Mouse (Mus musculus) CH12.LX (cell line): ENCODE measurements at regions not wholly inside any gene's neighbourhood (a gene's known extent, or its start where the extent isn't known, plus 50 kb on each side); places are given as distances from the start of the nearest gene placed in this dataset.

Experiments
- DNase-seq: peaks from one replicate; pipeline ENCODE4 v3.0.0-alpha.2; 2013; ENCODE audit errors: extremely low read depth
- H3K27ac ChIP-seq: 2 replicates; pipeline ENCODE4 v1.5.1; 2012; ENCODE audit warnings: low read depth, mild to moderate bottlenecking, control low read depth, moderate library complexity; ENCODE audit not compliant: insufficient read depth
- H3K27me3 ChIP-seq: replicated peaks from 2 replicates; pipeline ENCODE3; 2012; ENCODE audit warnings: inconsistent platforms
- H3K36me3 ChIP-seq, 2 experiments: replicated peaks in 1 of 2; 2 replicates each; pipeline versions ENCODE3 to v1.6.1; 2012; ENCODE audit warnings: inconsistent platforms in 1 of 2, low read length in 1 of 2, mild to moderate bottlenecking in 1 of 2, mixed read lengths in 1 of 2, moderate library complexity in 1 of 2; ENCODE audit not compliant: control insufficient read depth in 1 of 2, insufficient read depth in 1 of 2
- H3K4me1 ChIP-seq, 2 experiments: 2 replicates each; pipeline ENCODE4 v1.6.1; 2012; ENCODE audit warnings: inconsistent platforms in 1 of 2, moderate library complexity in 1 of 2; ENCODE audit not compliant: insufficient read depth in 2 of 2, control insufficient read depth in 1 of 2
- H3K4me2 ChIP-seq: 2 replicates; pipeline ENCODE4 v1.6.1; 2012; ENCODE audit warnings: low read depth, mild to moderate bottlenecking, control low read depth; ENCODE audit not compliant: poor library complexity, insufficient read depth, severe bottlenecking
- H3K4me3 ChIP-seq, 3 experiments: fragments of 150-350 bp in 1 of 3; sonication (generic) in 1 of 3; replicated peaks in 1 of 3; 2 replicates each; pipeline versions ENCODE3 to v1.5.1; 2011 to 2012; ENCODE audit warnings: low read depth in 2 of 3, low read length in 2 of 3, mild to moderate bottlenecking in 2 of 3, moderate library complexity in 2 of 3, control low read depth in 1 of 3, improper control_type of control experiment in 1 of 3, inconsistent platforms in 1 of 3, mixed read lengths in 1 of 3; ENCODE audit not compliant: poor library complexity in 1 of 3
- H3K79me2 ChIP-seq: replicated peaks from 2 replicates; pipeline ENCODE4 v1.6.1; 2012; ENCODE audit warnings: mild to moderate bottlenecking, moderate library complexity; ENCODE audit not compliant: control insufficient read depth, poor library complexity, insufficient read depth, severe bottlenecking; ENCODE audit errors: extremely low read depth
- H3K9ac ChIP-seq: 2 replicates; pipeline ENCODE4 v1.6.1; 2012; ENCODE audit warnings: low read depth, mild to moderate bottlenecking, control low read depth, moderate library complexity; ENCODE audit not compliant: insufficient read depth
- H3K9me3 ChIP-seq: replicated peaks from 2 replicates; pipeline ENCODE3; 2012; ENCODE audit warnings: low read length, inconsistent platforms, mixed read lengths
- CHD1 ChIP-seq: IDR thresholded peaks from 2 replicates; pipeline ENCODE4 v1.6.1; 2012; ENCODE audit warnings: low read depth, low read length, improper control_type of control experiment, inconsistent platforms
- E2F4 ChIP-seq: IDR thresholded peaks from 2 replicates; pipeline ENCODE4 v1.6.1; 2011; ENCODE audit warnings: low read depth, low read length, improper control_type of control experiment; ENCODE audit not compliant: insufficient replicate concordance
- ETS1 ChIP-seq: conservative IDR thresholded peaks from 2 replicates; pipeline ENCODE4 v1.6.1; 2012; ENCODE audit warnings: low read depth, mild to moderate bottlenecking, inconsistent platforms, low read length, improper control_type of control experiment, moderate library complexity
- HCFC1 ChIP-seq: IDR thresholded peaks from 2 replicates; pipeline ENCODE4 v1.6.1; 2012; ENCODE audit warnings: low read depth, mild to moderate bottlenecking, inconsistent platforms, low read length, improper control_type of control experiment
- JUND ChIP-seq: conservative IDR thresholded peaks from 2 replicates; pipeline ENCODE4 v1.6.1; 2011; ENCODE audit warnings: low read depth, low read length, improper control_type of control experiment
- MAX ChIP-seq: IDR thresholded peaks from 2 replicates; pipeline ENCODE4 v1.6.1; 2011; ENCODE audit warnings: low read length, improper control_type of control experiment
- MEF2A ChIP-seq: IDR thresholded peaks from 2 replicates; pipeline ENCODE4 v1.6.1; 2014; ENCODE audit warnings: low read depth, mild to moderate bottlenecking, inconsistent platforms, low read length, improper control_type of control experiment, borderline replicate concordance
- NELFE ChIP-seq: IDR thresholded peaks from 2 replicates; pipeline ENCODE4 v1.6.1; 2011; ENCODE audit warnings: low read depth, low read length, improper control_type of control experiment
- NRF1 ChIP-seq: IDR thresholded peaks from 2 replicates; pipeline ENCODE4 v1.6.1; 2014; ENCODE audit warnings: low read depth, mild to moderate bottlenecking, inconsistent platforms, low read length, improper control_type of control experiment, moderate library complexity
- RCOR1 ChIP-seq: conservative IDR thresholded peaks from 2 replicates; pipeline ENCODE4 v1.6.1; 2012; ENCODE audit warnings: low read depth, mild to moderate bottlenecking, inconsistent platforms, low read length, improper control_type of control experiment
- SIN3A ChIP-seq: IDR thresholded peaks from 2 replicates; pipeline ENCODE4 v1.6.1; 2012; ENCODE audit warnings: low read length, improper control_type of control experiment, inconsistent platforms
- TCF12 ChIP-seq: IDR thresholded peaks from 2 replicates; pipeline ENCODE4 v1.6.1; 2014; ENCODE audit warnings: low read depth, mild to moderate bottlenecking, inconsistent platforms, low read length, improper control_type of control experiment
- ZC3H11A ChIP-seq: IDR thresholded peaks from 2 replicates; pipeline ENCODE4 v1.6.1; 2012; ENCODE audit warnings: low read depth, mild to moderate bottlenecking, inconsistent platforms, low read length, improper control_type of control experiment
- ZMIZ1 ChIP-seq: IDR thresholded peaks from 2 replicates; pipeline ENCODE4 v1.6.1; 2012; ENCODE audit warnings: low read depth, mild to moderate bottlenecking, inconsistent platforms, low read length, improper control_type of control experiment
- ZNF384 ChIP-seq: IDR thresholded peaks from 2 replicates; pipeline ENCODE4 v1.6.1; 2012; ENCODE audit warnings: low read depth, low read length, improper control_type of control experiment, inconsistent platforms
- dilution Hi-C: fragments of 300-500 bp; cut with MboI; formaldehyde crosslinking; loops from 2 replicates; pipeline ENCODE4 v1.14.3; 2020; ENCODE audit warnings: low sequenced_read_pairs; ENCODE audit not compliant: extremely low pct_unique_long_range_greater_than_20kb, extremely low pct_ligation_motif_present
- in situ Hi-C: fragments of 300-500 bp; cut with MboI; formaldehyde crosslinking; loops from 3 replicates; pipeline ENCODE4 v1.14.3; 2019; ENCODE audit warnings: low sequenced_read_pairs, low pct_ligation_motif_present, low pct_unique_long_range_greater_than_20kb, mixed read lengths

DNA sequence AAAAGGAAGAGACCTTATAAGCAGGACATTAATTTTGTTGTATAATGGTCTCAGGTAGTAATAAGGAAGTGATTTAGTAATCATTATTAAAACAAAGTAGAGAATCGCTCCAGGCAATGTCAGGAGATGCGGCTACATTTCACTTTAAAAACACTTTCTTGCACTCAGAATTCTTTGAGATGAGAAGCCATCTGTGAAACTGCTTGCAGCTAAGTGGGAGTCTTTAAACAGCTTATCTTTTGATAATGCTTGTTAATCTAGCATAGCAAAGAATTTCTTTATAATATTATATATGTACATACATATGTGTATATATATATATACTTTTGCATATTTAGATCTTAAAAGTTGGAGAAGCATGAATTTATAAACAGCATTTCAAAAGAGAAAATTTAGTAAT is 133.1 kb upstream of the Klf6 start:
- H3K4me3 ChIP-seq, result no peak overlapping the region
- no peaks in the 10 kb centered on the region for H3K36me3 ChIP-seq
- dilution Hi-C loops (no loop called here), in situ Hi-C loops (no loop called here)
- no peak overlapping the region for H3K9ac ChIP-seq
- no peak for TF ChIP-seq MAX
- no peak for TF ChIP-seq NRF1
- TF ChIP-seq ZNF384, result no peak
- TF ChIP-seq ETS1, result no peak
- no peak for TF ChIP-seq ZMIZ1
- no peak for TF ChIP-seq NELFE
- TF ChIP-seq CHD1, result no peak
- no peak for TF ChIP-seq HCFC1
- no peak for TF ChIP-seq ZC3H11A
- TF ChIP-seq E2F4, result no peak
- no peak for TF ChIP-seq MEF2A
- no peak for DNase-seq
- H3K9me3 ChIP-seq, result no peaks in the 10 kb centered on the region
- no peaks in the 10 kb centered on the region for H3K27me3 ChIP-seq
- H3K79me2 ChIP-seq, result no peaks in the 10 kb centered on the region
- no peak overlapping the region for H3K27ac ChIP-seq
- peaks cover 2 to 4% of the 10 kb centered on the region in 2 experiments; a peak in 2 of 4 replicates for H3K4me1 ChIP-seq
- no peak overlapping the region for H3K4me2 ChIP-seq

DNA sequence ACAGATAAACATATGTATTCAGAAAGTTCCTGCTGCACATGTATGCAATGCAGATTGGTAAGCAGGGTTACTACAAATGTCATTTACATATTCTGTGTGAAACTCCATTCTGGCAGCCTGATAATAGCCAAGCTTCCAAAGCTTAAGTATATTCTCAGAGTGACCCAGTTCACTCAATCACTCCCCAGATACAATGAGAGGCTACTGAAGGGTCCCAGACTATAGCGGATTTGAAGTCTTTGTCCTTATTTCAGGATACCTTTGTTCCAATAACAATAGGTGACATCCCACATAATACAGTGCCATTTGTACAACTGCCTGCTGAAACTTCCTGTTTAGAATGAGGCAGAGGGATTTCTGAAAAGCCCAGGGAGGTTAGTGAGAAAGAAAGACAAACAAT is 132.5 kb upstream of the Klf6 start:
- H3K4me2 ChIP-seq, result no peak overlapping the region
- H3K4me3 ChIP-seq, result no peak overlapping the region
- no peaks in the 10 kb centered on the region for H3K36me3 ChIP-seq
- TF ChIP-seq JUND (no peak), SIN3A (no peak), RCOR1 (no peak), TCF12 (no peak)
- H3K4me1 ChIP-seq, result peaks cover 2 to 4% of the 10 kb centered on the region in 2 experiments; a peak in 2 of 4 replicates
- no peaks in the 10 kb centered on the region for H3K9me3 ChIP-seq
- H3K79me2 ChIP-seq, result no peaks in the 10 kb centered on the region
- no peaks in the 10 kb centered on the region for H3K27me3 ChIP-seq
- no peak overlapping the region for H3K9ac ChIP-seq
- no peak overlapping the region for H3K27ac ChIP-seq
- DNase-seq, result no peak
- dilution Hi-C loops (no loop called here), in situ Hi-C loops (no loop called here)
